Mouse (Mus musculus) limb, embryonic 13.5 days (tissue): ENCODE measurements around the gene Folr1. TPM values are rescaled to one million over a fixed set of nuclear protein-coding genes. Genes with fewer than 3 reads are reported as not detected.

ENCODE experiments used
- ATAC-seq: fragments of 200-750 bp; cut with Nextera tagmentation; 2 replicates; pipeline ENCODE4 v1.8.0; 2017; ENCODE audit warnings: low read depth, moderate number of reproducible peaks, moderate TSS enrichment; ENCODE audit not compliant: low FRiP score
- H3K27ac ChIP-seq: fragments of 300-500 bp; sonication (generic); 2 replicates; pipeline ENCODE4 v1.5.1; 2015; ENCODE audit warnings: inconsistent platforms, mild to moderate bottlenecking, moderate library complexity
- H3K27me3 ChIP-seq: fragments of 300-500 bp; sonication (generic); 2 replicates; pipeline ENCODE4 v1.6.1; 2015; ENCODE audit warnings: mild to moderate bottlenecking, inconsistent platforms
- H3K36me3 ChIP-seq: fragments of 300-500 bp; sonication (generic); 2 replicates; pipeline ENCODE4 v1.6.1; 2015; ENCODE audit warnings: inconsistent platforms, mild to moderate bottlenecking, moderate library complexity
- H3K4me1 ChIP-seq: fragments of 300-500 bp; sonication (generic); 2 replicates; pipeline ENCODE4 v1.6.1; 2015; ENCODE audit warnings: inconsistent platforms
- H3K4me2 ChIP-seq: fragments of 300-500 bp; sonication (generic); replicated peaks from 2 replicates; pipeline ENCODE4 v1.6.1; 2015; ENCODE audit warnings: inconsistent platforms, mild to moderate bottlenecking, moderate library complexity
- H3K4me3 ChIP-seq: fragments of 300-500 bp; sonication (generic); 2 replicates; pipeline ENCODE4 v1.5.1; 2015; ENCODE audit warnings: moderate library complexity, mild to moderate bottlenecking, inconsistent platforms
- H3K9ac ChIP-seq: fragments of 300-500 bp; sonication (generic); 2 replicates; pipeline ENCODE4 v1.6.1; 2015; ENCODE audit warnings: mild to moderate bottlenecking, inconsistent platforms
- H3K9me3 ChIP-seq: fragments of 300-500 bp; sonication (generic); 2 replicates; pipeline ENCODE4 v1.6.1; 2016; ENCODE audit warnings: inconsistent platforms
- WGBS: fragments of 180-500 bp; shearing (Covaris S2); methylation state at CpG from one replicate; pipeline ENCODE4 v1.1.7; 2015; 5-methylcytosine and 5-hydroxymethylcytosine counted together
- polyA plus RNA-seq: library from polyadenylated mRNA; unstranded; fragments of >200 nt; fragmentation: Nextera tagmentation; extraction: Ambion mirVana; gene quantifications from 2 replicates; pipeline ENCODE4 v1.2.1, GENCODE M21; 2015

Gene Folr1
- polyA plus RNA-seq, 1 experiment from 2014 or later, result 0.64 TPM

DNA sequence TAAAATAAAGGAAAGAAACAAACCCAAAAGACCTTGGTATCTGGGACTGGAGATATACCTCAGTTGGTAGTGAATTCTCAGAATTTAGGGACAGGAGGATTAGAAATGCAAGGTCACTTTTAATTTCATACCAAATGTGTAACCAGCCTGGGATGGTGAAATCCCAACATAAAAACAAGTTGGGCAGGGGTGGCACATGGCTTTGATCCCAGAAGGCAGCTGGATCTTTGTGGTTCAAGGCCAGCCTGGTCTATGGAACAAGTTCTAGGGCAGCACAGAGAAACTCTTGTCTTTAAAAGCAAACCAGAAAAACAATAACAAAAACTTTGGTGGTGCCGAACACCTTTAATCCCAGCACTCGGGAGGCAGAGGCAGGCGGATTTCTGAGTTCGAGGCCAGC lies 3.1 kb downstream of the Folr1 start:
- H3K9ac ChIP-seq, result no peak overlapping the region
- ATAC-seq, result no peak
- no peaks in the 10 kb centered on the region for H3K27me3 ChIP-seq
- H3K27ac ChIP-seq, result no peak overlapping the region
- no peak overlapping the region for H3K4me3 ChIP-seq
- no peaks in the 10 kb centered on the region for H3K4me1 ChIP-seq
- H3K36me3 ChIP-seq, result no peaks in the 10 kb centered on the region
- H3K4me2 ChIP-seq, result no peak overlapping the region
- H3K9me3 ChIP-seq, result no peaks in the 10 kb centered on the region
- 97% methylated on average over 4 of the region's 4 CpGs for WGBS

DNA sequence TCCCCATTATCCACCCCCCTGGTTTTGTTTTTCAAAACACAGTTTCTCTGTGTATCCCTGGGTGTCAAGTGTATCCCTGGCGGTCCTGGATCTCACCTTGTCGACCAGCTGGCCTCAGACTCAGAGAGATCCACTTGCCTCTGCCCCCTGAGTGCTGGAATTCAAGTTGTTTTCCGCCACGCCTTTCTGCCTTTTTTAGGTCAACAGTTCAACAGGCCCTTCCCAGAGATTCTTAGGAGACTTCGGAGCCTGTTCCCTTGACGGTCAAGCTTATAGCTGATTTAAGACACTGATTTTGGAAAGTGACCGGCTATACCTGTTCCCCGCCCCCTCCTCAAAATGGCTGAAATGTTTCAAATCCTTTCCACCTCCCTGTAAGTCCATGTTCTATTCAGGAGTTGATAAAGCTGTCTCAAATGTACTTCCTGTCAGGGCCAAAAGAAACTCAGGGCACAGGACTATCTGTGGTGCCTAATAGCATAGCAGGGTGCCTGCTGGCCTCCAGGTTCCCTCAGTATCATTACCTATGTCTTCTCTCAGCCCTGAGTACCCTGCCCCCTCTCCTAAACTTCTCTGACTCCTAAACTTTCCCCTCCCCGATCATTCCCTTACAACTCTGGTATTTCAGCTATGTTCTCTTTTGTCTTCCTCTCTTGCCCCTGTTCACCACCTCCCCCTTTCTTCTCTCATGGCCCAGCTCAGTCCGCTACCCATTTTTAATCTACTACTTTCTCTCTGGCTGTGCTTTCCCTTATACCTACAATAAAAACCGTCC lies 3.9 kb downstream of the Folr1 start:
- H3K4me3 ChIP-seq, result no peak overlapping the region
- ATAC-seq, result no peak
- H3K9ac ChIP-seq, result no peak overlapping the region
- no peak overlapping the region for H3K27ac ChIP-seq
- no peaks in the 10 kb centered on the region for H3K4me1 ChIP-seq
- WGBS, result 79% methylated on average over 11 of the region's 11 CpGs
- no peak overlapping the region for H3K4me2 ChIP-seq
- no peaks in the 10 kb centered on the region for H3K36me3 ChIP-seq
- no peaks in the 10 kb centered on the region for H3K27me3 ChIP-seq
- no peaks in the 10 kb centered on the region for H3K9me3 ChIP-seq

DNA sequence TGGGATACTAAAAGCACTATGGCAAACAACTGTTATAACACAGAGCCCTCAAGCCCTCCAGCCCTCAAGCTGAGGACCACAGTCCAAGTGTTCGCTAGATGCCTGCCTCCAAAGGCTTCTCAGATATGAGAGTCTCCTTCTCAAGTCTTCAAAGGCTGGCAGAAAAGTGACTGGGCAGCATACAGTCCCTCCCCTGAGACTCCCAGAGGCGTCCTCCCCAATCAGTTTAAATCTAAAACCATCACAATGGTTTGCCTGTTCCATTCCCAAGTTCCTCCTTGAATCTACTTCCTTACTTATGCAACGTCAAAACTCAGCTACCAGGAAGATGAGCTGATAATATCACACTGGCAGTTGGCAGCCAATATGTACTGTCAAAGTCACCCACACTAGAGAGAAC lies 7.2 kb downstream of the Folr1 start, which contains the start of gene Anapc15:
Anapc15 (plus strand) TSS at position 301 of the 400 bp plus-strand sequence.
- H3K27me3 ChIP-seq, result no peaks in the 10 kb centered on the region
- 76% methylated on average over 3 of the region's 3 CpGs for WGBS
- no peak within 1 kb of the TSS for H3K27ac ChIP-seq
- no peak for ATAC-seq
- H3K4me2 ChIP-seq, result no peak within 1 kb of the TSS
- H3K4me3 ChIP-seq, result no peak within 1 kb of the TSS
- H3K9me3 ChIP-seq, result no peaks in the 10 kb centered on the region
- no peaks in the 10 kb centered on the region for H3K36me3 ChIP-seq
- H3K9ac ChIP-seq, result no peak within 1 kb of the TSS
- H3K4me1 ChIP-seq, result no peaks in the 10 kb centered on the region

DNA sequence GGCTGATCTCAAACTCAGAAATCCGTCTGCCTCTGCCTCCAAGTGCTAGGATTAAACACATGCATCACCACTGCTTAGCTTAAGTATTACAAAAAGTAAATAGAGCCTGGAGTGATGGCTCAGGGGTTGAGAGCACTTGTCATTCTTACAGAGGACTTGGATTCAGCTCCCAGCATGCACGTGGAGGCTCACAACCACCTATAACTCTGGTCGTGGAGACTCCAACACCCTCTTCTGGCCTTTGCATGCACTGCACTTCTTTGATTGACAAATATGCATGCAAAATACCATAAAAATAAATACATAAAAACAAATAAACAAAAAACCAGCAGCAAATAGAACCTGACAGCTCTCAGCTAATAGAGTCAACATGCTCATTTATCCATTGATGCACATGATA lies 8.3 kb downstream of the Folr1 start:
- H3K9ac ChIP-seq, result no peak overlapping the region
- 71% methylated on average over 3 of the region's 3 CpGs for WGBS
- no peak overlapping the region for H3K4me2 ChIP-seq
- no peaks in the 10 kb centered on the region for H3K9me3 ChIP-seq
- no peaks in the 10 kb centered on the region for H3K36me3 ChIP-seq
- H3K4me3 ChIP-seq, result no peak overlapping the region
- ATAC-seq, result no peak
- H3K27me3 ChIP-seq, result no peaks in the 10 kb centered on the region
- no peaks in the 10 kb centered on the region for H3K4me1 ChIP-seq
- no peak overlapping the region for H3K27ac ChIP-seq

DNA sequence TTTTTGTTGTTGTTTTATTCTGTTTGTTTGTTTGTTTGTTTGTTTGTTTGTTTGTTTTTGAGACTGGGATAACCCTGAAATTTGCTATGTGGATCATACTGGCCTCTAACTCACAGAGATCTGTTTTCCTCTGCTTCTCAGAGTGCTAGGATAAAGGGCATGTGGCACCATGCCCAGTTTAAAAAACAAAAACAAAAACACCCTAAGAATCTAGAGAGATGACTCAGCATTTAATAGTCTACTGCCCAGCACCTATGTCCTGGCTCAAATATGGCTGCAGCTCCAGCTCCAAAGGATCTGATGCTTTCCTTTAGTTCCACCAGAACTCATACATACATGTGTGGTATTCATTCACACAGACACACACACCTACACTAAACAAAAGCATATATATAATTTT lies 9.6 kb downstream of the Folr1 start:
- Histone ChIP-seq H3K36me3 (no peaks in the 10 kb centered on the region), H3K9ac (no peak overlapping the region), H3K4me1 (no peaks in the 10 kb centered on the region), H3K9me3 (no peaks in the 10 kb centered on the region), H3K27ac (no peak overlapping the region), H3K4me3 (no peak overlapping the region), H3K4me2 (no peak overlapping the region), H3K27me3 (no peaks in the 10 kb centered on the region)
- no peak for ATAC-seq

DNA sequence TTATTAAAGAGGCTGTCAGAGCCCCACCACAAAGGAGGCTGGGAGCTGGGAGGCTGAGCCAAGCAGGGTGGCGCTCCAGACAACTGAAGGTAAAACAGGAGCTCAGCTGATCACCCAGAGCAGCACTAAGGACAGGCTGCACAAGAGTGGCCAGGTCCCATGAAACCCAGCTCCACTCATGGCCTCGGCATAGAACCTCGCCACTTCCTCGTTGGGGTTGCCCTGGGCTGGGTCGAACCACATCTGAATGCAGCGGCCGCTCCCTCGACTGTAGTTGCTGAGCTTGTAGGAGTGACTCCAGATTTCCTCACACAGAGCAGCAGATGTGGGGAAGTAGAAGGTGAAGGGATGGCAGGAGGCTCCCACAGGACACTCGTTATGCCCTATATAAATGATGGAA lies 12.2 kb downstream of the Folr1 start:
- H3K36me3 ChIP-seq, result no peaks in the 10 kb centered on the region
- H3K4me1 ChIP-seq, result no peaks in the 10 kb centered on the region
- no peak overlapping the region for H3K4me3 ChIP-seq
- WGBS, result 67% methylated on average over 9 of the region's 9 CpGs
- no peaks in the 10 kb centered on the region for H3K9me3 ChIP-seq
- H3K27ac ChIP-seq, result no peak overlapping the region
- no peak for ATAC-seq
- H3K27me3 ChIP-seq, result no peaks in the 10 kb centered on the region
- H3K4me2 ChIP-seq, result no peak overlapping the region
- H3K9ac ChIP-seq, result no peak overlapping the region

DNA sequence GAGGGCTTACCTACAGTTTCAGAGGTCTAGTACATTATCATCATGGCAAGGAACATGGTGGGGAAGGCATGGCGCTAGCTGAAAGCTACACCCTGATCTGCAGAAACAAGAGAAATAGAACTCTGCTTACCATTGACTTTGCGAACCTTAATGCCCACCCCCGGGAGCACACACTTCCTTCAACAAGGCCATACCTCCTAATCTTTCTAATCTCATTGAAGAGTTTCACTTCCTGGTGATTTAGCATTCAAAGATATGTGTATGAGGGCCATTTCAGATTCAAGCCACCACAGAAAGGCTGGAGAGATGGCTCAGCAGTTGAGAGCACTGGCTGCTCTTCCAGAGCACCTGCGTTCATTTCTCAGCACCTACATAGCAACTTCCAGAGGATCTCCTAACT lies 13.5 kb downstream of the Folr1 start, which contains the start of gene Folr2:
Folr2 (minus strand) TSS at position 101 of the 400 bp plus-strand sequence.
- Histone ChIP-seq H3K4me3 (no peak within 1 kb of the TSS), H3K4me2 (no peak within 1 kb of the TSS), H3K4me1 (no peaks in the 10 kb centered on the region), H3K9ac (no peak within 1 kb of the TSS), H3K9me3 (no peaks in the 10 kb centered on the region), H3K27ac (no peak within 1 kb of the TSS), H3K36me3 (no peaks in the 10 kb centered on the region), H3K27me3 (no peaks in the 10 kb centered on the region)
- ATAC-seq, result no peak
- WGBS, result 92% methylated on average over 4 of the region's 4 CpGs

DNA sequence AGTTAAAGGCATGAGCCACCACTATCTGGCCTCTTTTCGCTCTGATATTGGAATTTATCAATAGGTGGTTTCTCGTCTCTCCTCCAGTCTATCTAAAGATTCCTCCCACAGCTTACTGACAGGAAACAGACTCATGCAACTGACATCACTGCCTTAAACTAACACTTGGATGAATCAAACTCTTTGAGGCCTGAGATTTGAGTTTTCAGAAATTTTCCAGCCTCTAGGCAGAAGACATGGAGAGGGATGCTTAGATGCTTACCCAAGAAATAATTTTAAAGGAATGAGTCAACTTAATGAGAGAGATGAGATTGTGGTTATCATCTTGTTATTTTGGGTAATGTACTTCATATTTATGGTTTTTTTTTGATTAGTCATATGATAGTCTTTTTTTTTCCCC lies 16.8 kb downstream of the Folr1 start:
- Histone ChIP-seq H3K27me3 (no peaks in the 10 kb centered on the region), H3K4me3 (no peak overlapping the region), H3K27ac (no peak overlapping the region), H3K9me3 (no peaks in the 10 kb centered on the region), H3K4me1 (no peaks in the 10 kb centered on the region), H3K36me3 (no peaks in the 10 kb centered on the region), H3K9ac (no peak overlapping the region), H3K4me2 (no peak overlapping the region)
- 85% methylated on average over 2 of the region's 2 CpGs for WGBS
- no peak for ATAC-seq

DNA sequence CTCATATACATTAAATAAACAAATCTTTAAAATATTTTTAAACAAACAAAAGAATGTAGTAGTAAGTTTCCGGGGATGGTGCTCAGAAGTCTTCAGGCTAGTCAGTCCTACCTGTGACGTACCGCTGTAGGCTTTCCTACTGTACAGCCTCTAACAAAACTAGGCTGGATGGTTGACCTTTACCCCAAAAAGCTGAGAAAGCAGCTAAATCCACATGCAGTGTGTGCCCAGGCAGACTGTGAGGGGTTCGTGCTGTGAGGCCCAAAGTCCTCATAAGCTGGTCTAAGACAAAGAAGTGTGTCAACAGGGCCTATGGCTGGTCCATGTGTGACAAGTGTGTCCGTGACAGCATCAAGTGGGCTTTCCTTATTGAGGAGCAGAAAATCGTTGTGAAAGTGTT lies 17.7 kb downstream of the Folr1 start:
- no peak for ATAC-seq
- Histone ChIP-seq H3K27me3 (no peaks in the 10 kb centered on the region), H3K4me1 (no peaks in the 10 kb centered on the region), H3K9ac (no peak overlapping the region), H3K36me3 (no peaks in the 10 kb centered on the region), H3K4me3 (no peak overlapping the region), H3K4me2 (no peak overlapping the region), H3K9me3 (no peaks in the 10 kb centered on the region), H3K27ac (no peak overlapping the region)
- WGBS, result 85% methylated on average over 6 of the region's 6 CpGs

DNA sequence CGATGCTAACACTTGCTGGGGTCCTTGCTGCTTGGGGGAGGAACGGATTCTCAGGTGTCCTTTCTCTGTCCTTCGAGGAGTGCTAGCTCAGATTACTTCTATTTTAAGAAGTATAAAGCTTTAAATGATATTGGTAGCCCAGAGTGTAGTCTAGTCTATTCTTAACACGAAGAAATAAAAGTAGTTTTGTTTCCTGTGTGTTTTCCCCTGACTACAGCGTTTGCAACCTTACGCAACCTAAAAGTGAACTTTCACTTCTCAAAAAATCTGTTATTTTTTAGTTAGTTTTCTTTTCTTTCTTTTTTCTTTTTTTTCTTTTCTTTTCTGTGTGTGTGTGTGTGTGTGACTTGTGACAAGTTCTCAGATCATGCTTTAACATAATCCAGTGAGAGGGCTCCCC lies 18.9 kb downstream of the Folr1 start:
- Histone ChIP-seq H3K4me1 (no peaks in the 10 kb centered on the region), H3K36me3 (no peaks in the 10 kb centered on the region), H3K4me3 (no peak overlapping the region), H3K9ac (no peak overlapping the region), H3K27me3 (no peaks in the 10 kb centered on the region), H3K9me3 (no peaks in the 10 kb centered on the region), H3K27ac (no peak overlapping the region), H3K4me2 (no peak overlapping the region)
- WGBS, result 77% methylated on average over 6 of the region's 6 CpGs
- ATAC-seq, result no peak

DNA sequence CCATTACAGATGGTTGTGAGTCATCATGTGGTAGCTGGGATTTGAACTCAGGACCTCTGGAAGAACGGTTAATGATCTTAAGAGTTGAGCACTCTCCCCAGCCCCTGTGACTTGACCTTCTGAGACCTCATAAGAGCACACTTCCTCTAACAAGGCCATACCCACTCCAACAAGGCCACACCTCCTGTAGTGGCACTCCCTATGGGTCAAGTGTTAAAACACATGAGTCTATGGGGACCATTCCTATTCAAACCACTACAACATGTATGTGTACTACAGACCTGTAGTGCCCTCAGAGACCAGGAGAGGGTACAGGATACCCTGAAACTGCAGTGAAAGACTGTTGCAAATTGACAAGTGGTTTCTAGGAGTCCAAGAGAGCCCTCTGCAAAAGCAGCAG lies 22.7 kb downstream of the Folr1 start:
- Histone ChIP-seq H3K4me1 (no peaks in the 10 kb centered on the region), H3K4me2 (no peak overlapping the region), H3K36me3 (no peaks in the 10 kb centered on the region), H3K9me3 (no peaks in the 10 kb centered on the region), H3K27ac (no peak overlapping the region), H3K4me3 (no peak overlapping the region), H3K9ac (no peak overlapping the region), H3K27me3 (no peaks in the 10 kb centered on the region)
- WGBS, result 86% methylated on average over 1 of the region's 1 CpGs
- no peak for ATAC-seq

DNA sequence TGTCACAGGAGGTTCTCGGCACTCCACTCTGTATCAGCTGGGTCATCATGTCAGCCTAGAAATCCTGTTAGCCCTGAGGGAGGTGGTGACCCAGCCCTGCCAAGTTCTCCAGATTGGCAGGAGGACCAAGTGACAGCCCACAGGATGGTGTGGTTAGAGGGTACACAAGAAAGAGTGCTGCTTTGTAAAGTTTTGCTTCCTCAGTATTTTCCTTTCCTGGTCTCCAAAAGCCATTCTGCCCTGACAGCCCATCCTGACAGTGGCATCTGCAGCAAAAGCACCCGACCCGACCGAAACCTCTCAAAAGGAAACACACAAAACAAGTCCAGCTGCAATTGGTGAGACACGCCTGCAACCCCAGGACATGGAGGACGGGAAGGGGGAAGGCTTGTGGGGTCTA lies 26.4 kb downstream of the Folr1 start:
- Histone ChIP-seq H3K4me3 (no peak overlapping the region), H3K9ac (no peak overlapping the region), H3K27me3 (no peaks in the 10 kb centered on the region), H3K4me2 (no peak overlapping the region), H3K9me3 (no peaks in the 10 kb centered on the region), H3K27ac (no peak overlapping the region), H3K4me1 (peaks cover under 1% of the 10 kb centered on the region; the same call in 1 of the 2 replicates), H3K36me3 (no peaks in the 10 kb centered on the region)
- no peak for ATAC-seq
- WGBS, result 59% methylated on average over 6 of the region's 6 CpGs
